Mouse (Mus musculus): ENCODE results near the gene Itgad. TPM values are rescaled to one million over a fixed set of nuclear protein-coding genes. Genes with fewer than 3 reads are reported as not detected.

The Itgad gene
- total RNA-seq, 2 experiments from 2014 or later = not detected

DNA sequence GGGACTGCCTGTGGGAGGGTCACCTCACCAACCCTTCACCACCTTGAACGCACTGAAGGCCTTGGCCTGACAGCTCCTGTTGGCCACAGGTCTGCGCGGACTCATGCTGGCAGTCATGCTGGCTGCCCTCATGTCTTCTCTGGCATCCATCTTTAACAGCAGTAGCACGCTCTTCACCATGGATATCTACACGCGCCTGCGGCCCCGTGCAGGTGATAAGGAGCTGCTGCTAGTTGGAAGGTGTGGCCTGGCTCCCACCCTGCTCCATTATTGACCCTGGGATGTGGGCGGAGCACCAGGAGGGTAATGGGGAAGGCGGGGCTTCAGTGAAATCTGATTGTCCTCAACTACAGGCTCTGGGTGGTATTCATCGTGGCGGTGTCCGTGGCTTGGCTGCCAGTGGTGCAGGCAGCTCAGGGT, 116.3 kb downstream of the Itgad start:
- intact Hi-C loops (cut with DNase I) = no loop called here
- DNase-seq = no peak

DNA sequence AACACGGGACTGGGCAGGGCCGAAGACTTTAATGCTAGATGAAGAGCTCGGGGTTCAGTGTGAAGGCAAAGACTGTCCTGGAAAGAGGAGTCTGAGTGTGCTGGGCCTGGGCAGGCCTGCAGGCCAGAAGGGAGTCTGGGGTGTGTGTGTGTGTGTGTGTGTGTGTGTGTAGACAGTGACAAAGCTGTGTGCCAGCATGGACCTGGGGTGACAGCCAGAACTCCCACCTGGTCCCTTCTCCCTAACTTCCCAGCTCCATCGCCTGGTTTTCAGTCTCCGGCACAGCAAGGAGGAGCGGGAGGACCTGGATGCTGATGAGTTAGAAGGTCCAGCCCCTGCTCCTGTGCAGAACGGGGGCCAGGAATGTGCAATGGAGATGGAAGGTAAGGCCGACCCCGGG, 117.3 kb downstream of the Itgad start:
- intact Hi-C loops (cut with DNase I) = no loop called here
- no peak for DNase-seq

Other genes starting within 250 kb of the Itgad start
- gene Kat8, start 241.9 kb upstream of the Itgad start, total RNA-seq (2021) = 10 to 100 TPM; 12.7 to 14.6 TPM
- gene Prss8, start 224.3 kb upstream of the Itgad start, total RNA-seq (2021) = not detected
- 1 to 10 TPM; 5.0 to 6.6 TPM for gene Prss36, start 207.7 kb upstream of the Itgad start, total RNA-seq (2021)
- gene Fus, start 186.9 kb upstream of the Itgad start, total RNA-seq (2021) = 100 to 1,000 TPM; 297 to 307 TPM
- 10 to 100 TPM; 14.2 to 21.0 TPM for gene Pycard, start 160.5 kb upstream of the Itgad start, total RNA-seq (2021)
- gene Trim72, start 150.4 kb upstream of the Itgad start, total RNA-seq (2021) = 100 to 1,000 TPM; 144 to 159 TPM
- 1 to 10 TPM; 2.5 to 3.9 TPM for gene Itgam, start 91.7 kb upstream of the Itgad start, total RNA-seq (2021)
- not detected for gene Gm49368, start 91.7 kb upstream of the Itgad start, total RNA-seq (2021)
- under 1 TPM; 0.12 to 0.22 TPM for gene Itgax, start 24.8 kb upstream of the Itgad start, total RNA-seq (2021)
- gene Cox6a2, start 52.0 kb downstream of the Itgad start, total RNA-seq (2021) = 1,000 to 10,000 TPM; 1,342 to 1,375 TPM
- 10 to 100 TPM; 11.7 to 13.3 TPM for gene Armc5, start 83.0 kb downstream of the Itgad start, total RNA-seq (2021)
- gene 9130023H24Rik, start 83.7 kb downstream of the Itgad start, total RNA-seq (2021) = 1 to 10 TPM; 4.5 to 5.4 TPM
- 10 to 100 TPM; 52.1 to 57.0 TPM for gene Tgfb1i1, start 92.4 kb downstream of the Itgad start, total RNA-seq (2021)
- gene Slc5a2, start 111.3 kb downstream of the Itgad start, total RNA-seq (2021) = not detected
- gene BC017158, start 143.8 kb downstream of the Itgad start, total RNA-seq (2021) = 10 to 100 TPM; 10.3 to 10.8 TPM